Mouse (Mus musculus): ENCODE results near the gene Zfp157. TPM values are rescaled to one million over a fixed set of nuclear protein-coding genes. Genes with fewer than 3 reads are reported as not detected.

The Zfp157 gene
- polyA plus RNA-seq, 1 experiment from 2014 or later = 70.1 TPM

Other genes with a start within 250 kb of the Zfp157 start
- 11.9 and 13.1 TPM in 2 replicates for gene Mblac1, start 247.2 kb upstream of the Zfp157 start, polyA plus RNA-seq (2014; fragmentation: Nextera tagmentation; extraction: Ambion mirVana)
- not detected in 2 replicates for gene Nxpe5, start 215.6 kb upstream of the Zfp157 start, polyA plus RNA-seq (2014; fragmentation: Nextera tagmentation; extraction: Ambion mirVana)
- 73.7 and 88.2 TPM in 2 replicates for gene Lamtor4, start 186.0 kb upstream of the Zfp157 start, polyA plus RNA-seq (2014; fragmentation: Nextera tagmentation; extraction: Ambion mirVana)
- 8.9 and 9.8 TPM in 2 replicates for gene BC037034, start 177.4 kb upstream of the Zfp157 start, polyA plus RNA-seq (2014; fragmentation: Nextera tagmentation; extraction: Ambion mirVana)
- 1.3 and 1.8 TPM in 2 replicates for gene Gal3st4, start 168.6 kb upstream of the Zfp157 start, polyA plus RNA-seq (2014; fragmentation: Nextera tagmentation; extraction: Ambion mirVana)
- 0.09 TPM in 1 of 2 replicates, not detected in the other for gene Gm43720, start 161.5 kb upstream of the Zfp157 start, polyA plus RNA-seq (2014; fragmentation: Nextera tagmentation; extraction: Ambion mirVana)
- 34.9 and 37.8 TPM in 2 replicates for gene Gpc2, start 161.5 kb upstream of the Zfp157 start, polyA plus RNA-seq (2014; fragmentation: Nextera tagmentation; extraction: Ambion mirVana)
- 2.3 and 4.0 TPM in 2 replicates for gene Stag3, start 161.2 kb upstream of the Zfp157 start, polyA plus RNA-seq (2014; fragmentation: Nextera tagmentation; extraction: Ambion mirVana)
- gene Pvrig, start 99.5 kb upstream of the Zfp157 start, polyA plus RNA-seq (2014; fragmentation: Nextera tagmentation; extraction: Ambion mirVana) = not detected in 2 replicates
- not detected in 2 replicates for gene 1700123K08Rik, start 123.2 kb downstream of the Zfp157 start, polyA plus RNA-seq (2014; fragmentation: Nextera tagmentation; extraction: Ambion mirVana)
- 122 and 144 TPM in 2 replicates for gene Zfp68, start 178.3 kb downstream of the Zfp157 start, polyA plus RNA-seq (2014; fragmentation: Nextera tagmentation; extraction: Ambion mirVana)
- gene A430033K04Rik, start 181.4 kb downstream of the Zfp157 start, polyA plus RNA-seq (2014; fragmentation: Nextera tagmentation; extraction: Ambion mirVana) = 12.5 and 19.7 TPM in 2 replicates

All from forebrain, embryonic 14.5 days (tissue).